In genomic region chr11:61504713-61505257, GRCm38 (mm10) we compare ENCODE assay signal across 1 mouse cellular context.
TF ChIP-seq lines count a peak whose summit lies in the region.

Gene B9d1, plus strand, starts transcription at chr11:61505144.

TF ChIP-seq in CH12.LX, 34 proteins besides CTCF, POLR2A, EP300 and RAD21 (continued from another document):
- TF ChIP-seq HCFC1 (IDR thresholded peaks at IDR 0.05; ENCODE audit: low read depth, low read length) (peak; percentile 85), MXI1 (IDR thresholded peaks at IDR 0.05; ENCODE audit: low read depth, low read length) (peak; percentile 99), SIN3A (IDR thresholded peaks at IDR 0.05; ENCODE audit: low read length) (peak; percentile 99), CHD1 (IDR thresholded peaks at IDR 0.05; ENCODE audit: low read depth, low read length) (no peak), ELF1 (IDR thresholded peaks at IDR 0.05; ENCODE audit: low read depth, low read length) (peak; percentile 77)
